13 mouse cellular contexts compared by ENCODE assay signal in genomic region chr10:70950105-70950424, GRCm38 (mm10).
DNase-seq lines count a peak whose midpoint lies in the region; ATAC-seq and TF ChIP-seq lines count a peak whose summit lies in the region.
"Had no signal": no experiment of that assay in that cellular context is flagged by ENCODE, and none has a peak within 500 bp of the region (broad histone marks: within the 10 kb centered on the region; RNA-seq: fewer than 3 reads in every experiment).

No protein-coding gene starts in this region.

- H3K36me3 ChIP-seq in forebrain, embryonic 16.5 days (ENCODE audit: control insufficient read depth, insufficient read depth) = no peaks in the 10 kb centered on the region
- no peaks in the 10 kb centered on the region for H3K36me3 ChIP-seq in midbrain, embryonic 10.5 days
- H3K36me3 ChIP-seq in neural tube, embryonic 12.5 days = no peaks in the 10 kb centered on the region

- H3K4me3 ChIP-seq in layer of hippocampus, adult 2 months = no peak overlapping the region
- peak overlapping the region; percentile 20; the same call in 1 of the 2 replicates for H3K4me3 ChIP-seq in forebrain, embryonic 16.5 days (replicated peaks; ENCODE audit: low read length)
- peak overlapping the region; percentile 41 for H3K4me3 ChIP-seq in midbrain, embryonic 10.5 days
- no peak overlapping the region for H3K4me3 ChIP-seq in neural tube, embryonic 12.5 days
- H3K4me3 ChIP-seq: embryonic facial prominence, embryonic 15.5 days; liver, embryonic 12.5 days had no signal

- 31% methylated on average over 3 of the region's 3 CpGs for WGBS in forebrain, embryonic 16.5 days
- 35% methylated on average over 3 of the region's 3 CpGs for WGBS in midbrain, embryonic 10.5 days
- WGBS in neural tube, embryonic 12.5 days = 21% methylated on average over 3 of the region's 3 CpGs

- H3K27me3 ChIP-seq in forebrain, embryonic 16.5 days (replicated peaks; ENCODE audit: control insufficient read depth, insufficient read depth, low read length) = no peaks in the 10 kb centered on the region
- H3K27me3 ChIP-seq in midbrain, embryonic 10.5 days (ENCODE audit: low read depth, poor library complexity, severe bottlenecking) = no peaks in the 10 kb centered on the region
- H3K27me3 ChIP-seq in neural tube, embryonic 12.5 days (replicated peaks) = no peaks in the 10 kb centered on the region
- H3K27me3 ChIP-seq: embryonic facial prominence, embryonic 15.5 days; liver, embryonic 12.5 days had no signal

- no peak for TF ChIP-seq CTCF in layer of hippocampus, adult 2 months (conservative IDR thresholded peaks at IDR 0.05)

- no peak for ATAC-seq in forebrain, embryonic 16.5 days
- ATAC-seq in neural tube, embryonic 12.5 days (ENCODE audit: low FRiP score, low read depth) = peak; percentile 37; the same call in 1 of the 2 replicates
- ATAC-seq: liver, embryonic 12.5 days; lung, postnatal 0 days had no signal

- no peak for DNase-seq in layer of hippocampus, adult 2 months (ENCODE audit: low spot score in 2 of 2)
- no peak for DNase-seq in layer of hippocampus, adult 9-11 months
- no peak for DNase-seq in midbrain, embryonic 10.5 days (ENCODE audit: low spot score)
- DNase-seq in cerebellum, postnatal 25 days = no peak
- no peak for DNase-seq in ovary, adult 18-20 months (ENCODE audit: low spot score)
- DNase-seq in layer of hippocampus, adult 8-10 months (ENCODE audit: low spot score in 2 of 2) = no peak
- DNase-seq: B cell, adult 2 months; cerebellum, postnatal 36 days had no signal

- no peaks in the 10 kb centered on the region for H3K9me3 ChIP-seq in forebrain, embryonic 16.5 days (ENCODE audit: control insufficient read depth, low read length)
- no peaks in the 10 kb centered on the region for H3K9me3 ChIP-seq in midbrain, embryonic 10.5 days (replicated peaks)
- H3K9me3 ChIP-seq in neural tube, embryonic 12.5 days = no peaks in the 10 kb centered on the region
- H3K9me3 ChIP-seq: embryonic facial prominence, embryonic 15.5 days; liver, embryonic 12.5 days had no signal

- H3K4me1 ChIP-seq in forebrain, embryonic 16.5 days (replicated peaks; ENCODE audit: control insufficient read depth, insufficient read depth, low read length) = peaks cover 20% of the 10 kb centered on the region
- H3K4me1 ChIP-seq in midbrain, embryonic 10.5 days = peaks cover 36% of the 10 kb centered on the region
- H3K4me1 ChIP-seq in neural tube, embryonic 12.5 days = peaks cover 32% of the 10 kb centered on the region
- H3K4me1 ChIP-seq: liver, embryonic 12.5 days had no signal

- H3K4me2 ChIP-seq in forebrain, embryonic 16.5 days (ENCODE audit: low read length) = peak overlapping the region; percentile 49
- H3K4me2 ChIP-seq in neural tube, embryonic 12.5 days (replicated peaks) = peak overlapping the region; percentile 51
- H3K4me2 ChIP-seq: embryonic facial prominence, embryonic 15.5 days; liver, embryonic 12.5 days had no signal

- peak overlapping the region; percentile 75 for H3K27ac ChIP-seq in layer of hippocampus, adult 2 months
- 0 out of 2 replicates have a peak overlapping the region, but pooled peaks have one; percentile 20 for H3K27ac ChIP-seq in forebrain, embryonic 16.5 days (ENCODE audit: low read length)
- peak overlapping the region; percentile 82 for H3K27ac ChIP-seq in midbrain, embryonic 10.5 days (replicated peaks)
- H3K27ac ChIP-seq in neural tube, embryonic 12.5 days = no peak overlapping the region
- H3K27ac ChIP-seq: embryonic facial prominence, embryonic 15.5 days; liver, embryonic 12.5 days had no signal

- H3K9ac ChIP-seq in forebrain, embryonic 16.5 days (replicated peaks; ENCODE audit: low read depth, low read length) = no peak overlapping the region
- H3K9ac ChIP-seq in neural tube, embryonic 12.5 days = no peak overlapping the region
- H3K9ac ChIP-seq: embryonic facial prominence, embryonic 15.5 days; liver, embryonic 12.5 days had no signal

Comparison
In these comparisons a context has a peak if more than half of its experiments do, and no peak if none do; other contexts are left out.
1. H3K4me3 ChIP-seq: peak in forebrain, embryonic 16.5 days (single experiment) and midbrain, embryonic 10.5 days (single experiment); none in layer of hippocampus, adult 2 months (single experiment) and neural tube, embryonic 12.5 days (single experiment).